Mouse (Mus musculus): ENCODE measurements at regions not wholly inside any gene's neighbourhood (a gene's known extent, or its start where the extent isn't known, plus 50 kb on each side); places are given as distances from the start of the nearest gene placed in this dataset.
"Not testable (repeated sequence)": the region's sequence is repeated elsewhere in the genome, so short reads cannot be mapped to it uniquely, and the experiment has no call there.

GRCm38 (mm10) chr8:126081279-126081678 lies 86.3 kb downstream of the Kcnk1 start:
- Histone ChIP-seq H3K36me3 (no peaks in the 10 kb centered on the region), H3K9ac (replicated peaks) (no peak overlapping the region), H3K4me2 (no peak overlapping the region), H3K4me1 (no peaks in the 10 kb centered on the region), H3K4me3 (replicated peaks) (no peak overlapping the region), H3K27ac (replicated peaks) (no peak overlapping the region), H3K9me3 (replicated peaks) (no peaks in the 10 kb centered on the region), H3K27me3 (replicated peaks) (no peaks in the 10 kb centered on the region)
- no peak for ATAC-seq (ENCODE audit: low FRiP score)

GRCm38 (mm10) chr8:126082827-126083226 lies 87.9 kb downstream of the Kcnk1 start:
- 44% methylated on average over 1 of the region's 1 CpGs for WGBS
- no peaks in the 10 kb centered on the region for H3K27me3 ChIP-seq (replicated peaks)
- H3K4me1 ChIP-seq: no peaks in the 10 kb centered on the region
- no peak overlapping the region for H3K4me2 ChIP-seq
- no peak overlapping the region for H3K9ac ChIP-seq (replicated peaks)
- no peak overlapping the region for H3K27ac ChIP-seq (replicated peaks)
- no peaks in the 10 kb centered on the region for H3K9me3 ChIP-seq (replicated peaks)
- H3K4me3 ChIP-seq (replicated peaks): no peak overlapping the region
- ATAC-seq (ENCODE audit: low FRiP score): no peak
- no peaks in the 10 kb centered on the region for H3K36me3 ChIP-seq

GRCm38 (mm10) chr8:126090772-126091171 lies 95.8 kb downstream of the Kcnk1 start:
- Histone ChIP-seq H3K9ac (replicated peaks) (no peak overlapping the region), H3K4me2 (no peak overlapping the region), H3K4me3 (replicated peaks) (no peak overlapping the region), H3K27ac (replicated peaks) (no peak overlapping the region), H3K4me1 (no peaks in the 10 kb centered on the region), H3K36me3 (no peaks in the 10 kb centered on the region), H3K27me3 (replicated peaks) (no peaks in the 10 kb centered on the region), H3K9me3 (replicated peaks) (peaks cover 6% of the 10 kb centered on the region; the same call in 1 of the 2 replicates)
- no peak for ATAC-seq (ENCODE audit: low FRiP score)
- WGBS: 72% methylated on average over 1 of the region's 1 CpGs

- WGBS: 83% methylated on average over 2 of the region's 2 CpGs
- ATAC-seq (ENCODE audit: low FRiP score): no peak
- H3K9me3 ChIP-seq (replicated peaks): peaks cover 4% of the 10 kb centered on the region; the same call in 1 of the 2 replicates
- no peak overlapping the region for H3K4me3 ChIP-seq (replicated peaks)
- H3K27me3 ChIP-seq (replicated peaks): no peaks in the 10 kb centered on the region
- H3K9ac ChIP-seq (replicated peaks): no peak overlapping the region
- no peak overlapping the region for H3K27ac ChIP-seq (replicated peaks)
- no peak overlapping the region for H3K4me2 ChIP-seq
- no peaks in the 10 kb centered on the region for H3K4me1 ChIP-seq
- no peaks in the 10 kb centered on the region for H3K36me3 ChIP-seq
Observed at GRCm38 (mm10) chr8:126094005-126094404, 99.0 kb downstream of the Kcnk1 start.

GRCm38 (mm10) chr8:126096056-126096455 lies 101.1 kb downstream of the Kcnk1 start:
- Histone ChIP-seq H3K4me1 (no peaks in the 10 kb centered on the region), H3K4me3 (replicated peaks) (no peak overlapping the region), H3K4me2 (no peak overlapping the region), H3K9me3 (replicated peaks) (no peaks in the 10 kb centered on the region), H3K9ac (replicated peaks) (no peak overlapping the region), H3K36me3 (no peaks in the 10 kb centered on the region), H3K27me3 (replicated peaks) (no peaks in the 10 kb centered on the region), H3K27ac (replicated peaks) (no peak overlapping the region)
- no peak for ATAC-seq (ENCODE audit: low FRiP score)
- WGBS: 85% methylated on average over 6 of the region's 6 CpGs

- WGBS: 72% methylated on average over 9 of the region's 9 CpGs
Observed at GRCm38 (mm10) chr8:126096636-126097170, 101.7 kb downstream of the Kcnk1 start.

GRCm38 (mm10) chr8:126098886-126099285 lies 103.9 kb downstream of the Kcnk1 start:
- Histone ChIP-seq H3K27ac (replicated peaks) (no peak overlapping the region), H3K9me3 (replicated peaks) (no peaks in the 10 kb centered on the region), H3K4me1 (no peaks in the 10 kb centered on the region), H3K4me2 (no peak overlapping the region), H3K4me3 (replicated peaks) (no peak overlapping the region), H3K36me3 (no peaks in the 10 kb centered on the region), H3K9ac (replicated peaks) (no peak overlapping the region), H3K27me3 (replicated peaks) (no peaks in the 10 kb centered on the region)
- WGBS: 92% methylated on average over 6 of the region's 6 CpGs
- ATAC-seq (ENCODE audit: low FRiP score): no peak

More at GRCm38 (mm10) chr8:126096636-126097170, 101.7 kb downstream of the Kcnk1 start:
- H3K27ac ChIP-seq (replicated peaks): no peak overlapping the region
- no peaks in the 10 kb centered on the region for H3K36me3 ChIP-seq
- H3K9me3 ChIP-seq (replicated peaks): no peaks in the 10 kb centered on the region
- no peak overlapping the region for H3K4me2 ChIP-seq
- H3K4me1 ChIP-seq: no peaks in the 10 kb centered on the region
- no peak for ATAC-seq (ENCODE audit: low FRiP score)
- no peaks in the 10 kb centered on the region for H3K27me3 ChIP-seq (replicated peaks)
- no peak overlapping the region for H3K9ac ChIP-seq (replicated peaks)
- H3K4me3 ChIP-seq (replicated peaks): no peak overlapping the region

GRCm38 (mm10) chr8:126099889-126100288 lies 104.9 kb downstream of the Kcnk1 start:
- no peaks in the 10 kb centered on the region for H3K9me3 ChIP-seq (replicated peaks)
- ATAC-seq (ENCODE audit: low FRiP score): no peak
- WGBS: 77% methylated on average over 4 of the region's 4 CpGs

GRCm38 (mm10) chr8:126105043-126105442 lies 110.1 kb downstream of the Kcnk1 start:
- Histone ChIP-seq H3K4me2 (no peak overlapping the region), H3K9me3 (replicated peaks) (no peaks in the 10 kb centered on the region), H3K27ac (replicated peaks) (no peak overlapping the region), H3K4me3 (replicated peaks) (no peak overlapping the region), H3K36me3 (no peaks in the 10 kb centered on the region), H3K9ac (replicated peaks) (no peak overlapping the region), H3K27me3 (replicated peaks) (no peaks in the 10 kb centered on the region), H3K4me1 (no peaks in the 10 kb centered on the region)
- ATAC-seq (ENCODE audit: low FRiP score): no peak
- WGBS: 88% methylated on average over 3 of the region's 3 CpGs

More at GRCm38 (mm10) chr8:126099889-126100288, 104.9 kb downstream of the Kcnk1 start:
- Histone ChIP-seq H3K9ac (replicated peaks) (no peak overlapping the region), H3K4me2 (no peak overlapping the region), H3K36me3 (no peaks in the 10 kb centered on the region), H3K27ac (replicated peaks) (no peak overlapping the region), H3K4me3 (replicated peaks) (no peak overlapping the region), H3K4me1 (no peaks in the 10 kb centered on the region), H3K27me3 (replicated peaks) (no peaks in the 10 kb centered on the region)

GRCm38 (mm10) chr8:126126041-126126440 lies 131.1 kb downstream of the Kcnk1 start:
- no peak for ATAC-seq (ENCODE audit: low FRiP score)
- Histone ChIP-seq H3K4me1 (no peaks in the 10 kb centered on the region), H3K27ac (replicated peaks) (no peak overlapping the region), H3K27me3 (replicated peaks) (no peaks in the 10 kb centered on the region), H3K4me2 (no peak overlapping the region), H3K9me3 (replicated peaks) (peaks cover 9% of the 10 kb centered on the region), H3K4me3 (replicated peaks) (no peak overlapping the region), H3K9ac (replicated peaks) (no peak overlapping the region), H3K36me3 (no peaks in the 10 kb centered on the region)
- WGBS: 47% methylated on average over 6 of the region's 6 CpGs

- WGBS: 70% methylated on average over 4 of the region's 4 CpGs
Observed at GRCm38 (mm10) chr8:126132076-126132475, 137.1 kb downstream of the Kcnk1 start.

GRCm38 (mm10) chr8:126132918-126133317 lies 137.9 kb downstream of the Kcnk1 start:
- H3K4me3 ChIP-seq (replicated peaks); H3K27me3 ChIP-seq (replicated peaks); ATAC-seq (ENCODE audit: low FRiP score); H3K9ac ChIP-seq (replicated peaks); H3K27ac ChIP-seq (replicated peaks); H3K4me1 ChIP-seq; H3K4me2 ChIP-seq; H3K36me3 ChIP-seq; H3K9me3 ChIP-seq (replicated peaks): not testable (repeated sequence)
- WGBS: 97% methylated on average over 4 of the region's 4 CpGs

More at GRCm38 (mm10) chr8:126132076-126132475, 137.1 kb downstream of the Kcnk1 start:
- Histone ChIP-seq H3K4me2 (no peak overlapping the region), H3K27ac (replicated peaks) (no peak overlapping the region), H3K36me3 (no peaks in the 10 kb centered on the region), H3K9me3 (replicated peaks) (no peaks in the 10 kb centered on the region), H3K4me3 (replicated peaks) (no peak overlapping the region), H3K27me3 (replicated peaks) (no peaks in the 10 kb centered on the region), H3K4me1 (no peaks in the 10 kb centered on the region), H3K9ac (replicated peaks) (no peak overlapping the region)
- ATAC-seq (ENCODE audit: low FRiP score): no peak

- Histone ChIP-seq H3K9me3 (replicated peaks) (no peaks in the 10 kb centered on the region), H3K4me1 (peaks cover 14% of the 10 kb centered on the region), H3K27me3 (replicated peaks) (peaks cover 25% of the 10 kb centered on the region), H3K4me2 (no peak overlapping the region), H3K36me3 (no peaks in the 10 kb centered on the region), H3K4me3 (replicated peaks) (no peak overlapping the region), H3K9ac (replicated peaks) (no peak overlapping the region), H3K27ac (replicated peaks) (no peak overlapping the region)
- ATAC-seq (ENCODE audit: low FRiP score): no peak
- 83% methylated on average over 10 of the region's 10 CpGs for WGBS
Observed at GRCm38 (mm10) chr8:126135100-126135499, 140.1 kb downstream of the Kcnk1 start.

Data from neural tube, embryonic 15.5 days (tissue).